Mouse (Mus musculus) hindbrain, embryonic 11.5 days (tissue): ENCODE data around the gene Lipe. TPM values are rescaled to one million over a fixed set of nuclear protein-coding genes. Genes with fewer than 3 reads are reported as not detected.

Experiments used
- ATAC-seq: fragments of 200-750 bp; cut with Nextera tagmentation; 2 replicates; pipeline ENCODE4 v1.8.0; 2017; ENCODE audit warnings: mild to moderate bottlenecking, moderate TSS enrichment, moderate library complexity; ENCODE audit not compliant: low FRiP score
- DNase-seq: peaks from one replicate; pipeline ENCODE4 v3.0.0-alpha.2; 2015; ENCODE audit warnings: low spot score
- H3K27ac ChIP-seq: fragments of 300-500 bp; sonication (generic); 2 replicates; pipeline ENCODE4 v1.5.1; 2014; ENCODE audit warnings: mild to moderate bottlenecking, low read depth, low read length
- H3K27me3 ChIP-seq: fragments of 300-500 bp; sonication (generic); 2 replicates; pipeline ENCODE4 v1.6.1; 2014; ENCODE audit warnings: mild to moderate bottlenecking, low read length, moderate library complexity, mixed read lengths; ENCODE audit not compliant: control insufficient read depth, insufficient read depth
- H3K36me3 ChIP-seq: fragments of 300-500 bp; sonication (generic); 2 replicates; pipeline ENCODE4 v1.6.1; 2014; ENCODE audit warnings: mild to moderate bottlenecking, low read length, moderate library complexity, mixed read lengths; ENCODE audit not compliant: control insufficient read depth, insufficient read depth
- H3K4me1 ChIP-seq: fragments of 300-500 bp; sonication (generic); replicated peaks from 2 replicates; pipeline ENCODE4 v1.6.1; 2014; ENCODE audit warnings: low read length, mixed read lengths; ENCODE audit not compliant: control insufficient read depth, insufficient read depth
- H3K4me2 ChIP-seq: fragments of 300-500 bp; sonication (generic); replicated peaks from 2 replicates; pipeline ENCODE4 v1.6.1; 2014; ENCODE audit warnings: mild to moderate bottlenecking, low read depth, low read length
- H3K4me3 ChIP-seq: fragments of 300-500 bp; sonication (generic); 2 replicates; pipeline ENCODE4 v1.5.1; 2014; ENCODE audit warnings: low read depth, low read length
- H3K9ac ChIP-seq: fragments of 300-500 bp; sonication (generic); 2 replicates; pipeline ENCODE4 v1.6.1; 2014; ENCODE audit warnings: low read depth, low read length
- H3K9me3 ChIP-seq: fragments of 300-500 bp; sonication (generic); 2 replicates; pipeline ENCODE4 v1.6.1; 2016; ENCODE audit warnings: low read length; ENCODE audit not compliant: control insufficient read depth
- WGBS: fragments of 180-500 bp; shearing (Covaris S2); extraction: QIAGEN DNeasy Blood & Tissue Kit; methylation state at CpG from one replicate; pipeline ENCODE4 v1.1.7; 2014; 5-methylcytosine and 5-hydroxymethylcytosine counted together
- polyA plus RNA-seq: library from polyadenylated mRNA; unstranded; fragments of >200 nt; fragmentation: Nextera tagmentation; extraction: Ambion mirVana; gene quantifications from 2 replicates; pipeline ENCODE4 v1.2.1, GENCODE M21; 2014

The Lipe gene
- polyA plus RNA-seq, 1 experiment from 2014 or later: 2.6 TPM

- Histone ChIP-seq H3K4me3 (no peak overlapping the region), H3K9me3 (no peaks in the 10 kb centered on the region), H3K36me3 (no peaks in the 10 kb centered on the region), H3K27ac (no peak overlapping the region), H3K4me1 (no peaks in the 10 kb centered on the region), H3K4me2 (no peak overlapping the region), H3K27me3 (peaks cover 2% of the 10 kb centered on the region; the same call in 1 of the 2 replicates), H3K9ac (no peak overlapping the region)
- WGBS: 89% methylated on average over 12 of the region's 12 CpGs
- DNase-seq (no peak), ATAC-seq (no peak)
These were observed 13.3 kb downstream of the Lipe start for GRCm38 (mm10) chr7:25385259-25385658.

- Histone ChIP-seq H3K4me2 (no peak overlapping the region), H3K4me1 (no peaks in the 10 kb centered on the region; the same call in 1 of the 2 replicates), H3K27me3 (peaks cover 2% of the 10 kb centered on the region; the same call in 1 of the 2 replicates), H3K36me3 (no peaks in the 10 kb centered on the region), H3K27ac (no peak overlapping the region), H3K4me3 (no peak overlapping the region), H3K9me3 (no peaks in the 10 kb centered on the region), H3K9ac (no peak overlapping the region)
- WGBS: 86% methylated on average over 9 of the region's 9 CpGs
- ATAC-seq (no peak), DNase-seq (no peak)
These were observed 13.7 kb downstream of the Lipe start for GRCm38 (mm10) chr7:25384818-25385217.

- Histone ChIP-seq H3K4me3 (no peak overlapping the region), H3K27me3 (peaks cover 2% of the 10 kb centered on the region; the same call in 1 of the 2 replicates), H3K9ac (no peak overlapping the region), H3K4me1 (no peaks in the 10 kb centered on the region; the same call in 1 of the 2 replicates), H3K27ac (no peak overlapping the region), H3K4me2 (no peak overlapping the region), H3K36me3 (no peaks in the 10 kb centered on the region), H3K9me3 (no peaks in the 10 kb centered on the region)
- ATAC-seq (no peak), DNase-seq (no peak)
- 91% methylated on average over 13 of the region's 13 CpGs for WGBS
These were observed 14.2 kb downstream of the Lipe start for GRCm38 (mm10) chr7:25384318-25384717.

- Histone ChIP-seq H3K36me3 (no peaks in the 10 kb centered on the region), H3K4me3 (no peak overlapping the region), H3K27ac (no peak overlapping the region), H3K27me3 (peaks cover 2% of the 10 kb centered on the region; the same call in 1 of the 2 replicates), H3K9ac (no peak overlapping the region), H3K4me1 (no peaks in the 10 kb centered on the region; the same call in 1 of the 2 replicates), H3K4me2 (no peak overlapping the region), H3K9me3 (no peaks in the 10 kb centered on the region)
- DNase-seq (no peak), ATAC-seq (no peak)
- whole genome bisulfite sequencing: 83% methylated on average over 4 of the region's 4 CpGs
These were observed 14.6 kb downstream of the Lipe start for GRCm38 (mm10) chr7:25383891-25384290.

GRCm38 (mm10) chr7:25383385-25383784 lies 15.1 kb downstream of the Lipe start:
- no peak for ATAC-seq
- WGBS: 85% methylated on average over 7 of the region's 7 CpGs

GRCm38 (mm10) chr7:25382541-25382940 lies 16.0 kb downstream of the Lipe start:
- Histone ChIP-seq H3K9ac (no peak overlapping the region), H3K4me3 (no peak overlapping the region), H3K36me3 (no peaks in the 10 kb centered on the region), H3K4me1 (no peaks in the 10 kb centered on the region; the same call in 1 of the 2 replicates), H3K27me3 (peaks cover 2% of the 10 kb centered on the region; the same call in 1 of the 2 replicates), H3K27ac (no peak overlapping the region), H3K9me3 (no peaks in the 10 kb centered on the region), H3K4me2 (no peak overlapping the region)
- ATAC-seq: no peak
- no peak for DNase-seq

More at GRCm38 (mm10) chr7:25383385-25383784, 15.1 kb downstream of the Lipe start:
- Histone ChIP-seq H3K27me3 (peaks cover 2% of the 10 kb centered on the region; the same call in 1 of the 2 replicates), H3K4me1 (no peaks in the 10 kb centered on the region; the same call in 1 of the 2 replicates), H3K4me2 (no peak overlapping the region), H3K9me3 (no peaks in the 10 kb centered on the region), H3K4me3 (no peak overlapping the region), H3K27ac (no peak overlapping the region), H3K9ac (no peak overlapping the region), H3K36me3 (no peaks in the 10 kb centered on the region)
- no peak for DNase-seq

- H3K27ac ChIP-seq: no peak overlapping the region
- ATAC-seq: no peak
- 49% methylated on average over 3 of the region's 3 CpGs for WGBS
- H3K9ac ChIP-seq: no peak overlapping the region
- H3K4me2 ChIP-seq: no peak overlapping the region
- H3K9me3 ChIP-seq: no peaks in the 10 kb centered on the region
- H3K36me3 ChIP-seq: no peaks in the 10 kb centered on the region
- H3K4me1 ChIP-seq: no peaks in the 10 kb centered on the region; the same call in 1 of the 2 replicates
- no peak overlapping the region for H3K4me3 ChIP-seq
- H3K27me3 ChIP-seq: peaks cover 2% of the 10 kb centered on the region; the same call in 1 of the 2 replicates
- DNase-seq: no peak
These were observed 17.2 kb downstream of the Lipe start for GRCm38 (mm10) chr7:25381284-25381680.

- no peaks in the 10 kb centered on the region for H3K9me3 ChIP-seq
- H3K4me3 ChIP-seq: no peak overlapping the region
These were observed 17.9 kb downstream of the Lipe start for GRCm38 (mm10) chr7:25380392-25381283.

More at GRCm38 (mm10) chr7:25380392-25381283, 17.9 kb downstream of the Lipe start:
- Histone ChIP-seq H3K27me3 (peaks cover 2% of the 10 kb centered on the region; the same call in 1 of the 2 replicates), H3K36me3 (no peaks in the 10 kb centered on the region), H3K4me2 (0 out of 2 replicates have a peak overlapping the region, but pooled peaks have one; percentile 78), H3K4me1 (no peaks in the 10 kb centered on the region; the same call in 1 of the 2 replicates), H3K9ac (no peak overlapping the region), H3K27ac (no peak overlapping the region)
- no peak for DNase-seq
- no peak for ATAC-seq
- WGBS: 63% methylated on average over 18 of the region's 18 CpGs
